Mouse (Mus musculus) spleen, postnatal 4 days (tissue): ENCODE results near the gene Smox.
"Not testable (repeated sequence)": the region's sequence is repeated elsewhere in the genome, so short reads cannot be mapped to it uniquely, and the experiment has no call there.

Source experiments
- DNase-seq, 2 experiments: peaks; one replicate each; pipeline ENCODE4 v3.0.0; 2022; ENCODE audit warnings: low spot score in 2 of 2

Gene Smox

DNA sequence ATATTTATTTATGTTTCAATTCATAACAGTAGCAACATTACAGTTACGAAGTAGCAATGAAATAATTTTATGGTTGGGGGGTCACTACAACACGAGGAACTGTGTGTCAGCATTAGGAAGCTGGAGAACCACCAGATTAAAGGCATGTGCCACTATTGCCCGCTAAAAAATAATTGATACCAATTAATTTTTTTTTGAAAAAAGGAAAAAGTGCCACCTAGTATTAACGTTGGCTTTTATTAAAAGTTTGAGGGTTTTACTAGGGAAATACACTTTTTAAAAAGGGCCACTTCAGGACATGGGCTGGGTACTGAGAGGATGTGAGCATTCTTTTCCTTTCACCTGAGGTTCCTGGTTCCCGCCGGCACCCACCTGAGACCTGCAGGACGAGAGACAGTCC lies at the start of gene Smox:
TSS of gene Smox (plus strand) at position 301 of the 400 bp plus-strand sequence.
- DNase-seq, result no peak

DNA sequence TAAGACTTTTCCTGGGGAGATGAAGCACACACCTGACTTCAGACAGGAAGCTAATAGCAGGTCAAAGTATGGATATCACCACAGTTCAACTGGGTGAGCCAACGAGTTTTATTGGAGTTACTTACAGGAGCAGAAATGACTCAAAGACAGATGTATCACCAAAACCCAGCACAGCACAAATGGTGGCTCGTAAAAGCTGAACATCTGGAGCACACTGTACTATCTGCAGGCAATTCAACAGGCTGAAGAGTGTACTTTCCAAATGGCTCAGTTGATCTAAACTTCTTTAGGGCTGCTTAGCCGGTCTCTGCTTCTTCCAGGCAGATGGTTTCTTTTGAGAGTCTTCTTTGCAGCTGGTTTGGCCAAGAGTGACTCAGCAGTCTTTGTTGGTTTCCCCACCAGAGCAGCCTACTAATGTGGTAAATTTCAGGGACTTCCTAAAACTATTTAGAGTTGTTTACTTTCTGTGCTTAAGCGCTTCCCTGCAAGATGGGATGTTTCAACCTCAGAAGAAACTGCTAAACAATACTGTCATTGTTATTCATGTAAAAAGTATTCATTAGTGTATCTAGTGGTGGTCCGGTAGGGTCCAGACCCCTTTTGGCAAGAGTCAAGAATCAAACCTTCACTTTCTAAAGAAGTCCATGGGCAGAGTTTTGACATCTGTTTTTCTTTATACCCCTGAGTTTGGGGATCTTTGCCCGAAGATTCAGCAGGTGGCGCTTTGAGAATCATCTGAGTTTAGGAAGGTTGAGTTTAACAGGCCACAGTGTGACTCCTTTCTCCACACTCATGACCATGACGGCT lies 48.0 kb upstream of the Smox start:
- no peak for DNase-seq

DNA sequence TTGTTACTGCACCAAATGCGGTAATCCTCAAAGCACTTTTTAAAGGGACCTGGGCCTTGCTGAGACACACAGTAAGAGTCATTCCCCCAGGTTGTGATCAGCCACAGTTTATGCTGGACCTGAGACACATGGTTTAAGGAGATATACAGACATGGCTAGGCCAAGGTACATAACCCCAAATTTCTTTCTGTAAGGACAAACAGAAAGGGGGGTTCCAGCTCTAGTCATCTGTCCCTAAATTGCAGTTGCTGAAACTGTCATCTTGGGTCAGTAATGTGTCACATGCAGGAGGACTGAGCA lies 47.5 kb upstream of the Smox start:
- no peak for DNase-seq

DNA sequence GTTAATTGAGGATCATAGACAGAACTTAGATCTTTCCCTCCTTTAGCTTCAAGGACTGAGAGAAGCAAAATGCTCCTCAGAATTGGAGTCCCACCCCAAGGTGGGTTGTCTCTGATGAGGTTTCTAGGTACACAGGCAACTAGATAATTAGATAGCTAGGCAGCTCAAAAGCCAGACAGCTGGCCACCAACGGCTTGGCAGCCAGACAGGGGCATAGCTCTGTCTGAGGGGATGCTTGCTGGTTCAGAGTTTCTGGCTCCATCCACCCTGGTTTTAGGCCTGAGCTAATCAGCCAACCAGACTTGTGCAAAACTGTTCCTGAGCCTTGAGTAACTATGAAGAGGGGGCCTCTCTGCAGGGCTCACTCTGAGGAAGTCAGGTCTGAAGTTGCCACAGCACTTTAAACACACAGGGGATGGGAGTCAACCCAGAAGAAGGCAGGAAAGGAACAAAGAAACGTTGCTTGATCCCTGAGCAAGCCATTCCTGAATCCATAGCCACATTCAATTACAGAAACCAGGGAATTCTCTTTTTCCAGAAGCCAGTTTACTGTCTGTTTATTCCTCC lies 44.8 kb upstream of the Smox start:
- no peak for DNase-seq

DNA sequence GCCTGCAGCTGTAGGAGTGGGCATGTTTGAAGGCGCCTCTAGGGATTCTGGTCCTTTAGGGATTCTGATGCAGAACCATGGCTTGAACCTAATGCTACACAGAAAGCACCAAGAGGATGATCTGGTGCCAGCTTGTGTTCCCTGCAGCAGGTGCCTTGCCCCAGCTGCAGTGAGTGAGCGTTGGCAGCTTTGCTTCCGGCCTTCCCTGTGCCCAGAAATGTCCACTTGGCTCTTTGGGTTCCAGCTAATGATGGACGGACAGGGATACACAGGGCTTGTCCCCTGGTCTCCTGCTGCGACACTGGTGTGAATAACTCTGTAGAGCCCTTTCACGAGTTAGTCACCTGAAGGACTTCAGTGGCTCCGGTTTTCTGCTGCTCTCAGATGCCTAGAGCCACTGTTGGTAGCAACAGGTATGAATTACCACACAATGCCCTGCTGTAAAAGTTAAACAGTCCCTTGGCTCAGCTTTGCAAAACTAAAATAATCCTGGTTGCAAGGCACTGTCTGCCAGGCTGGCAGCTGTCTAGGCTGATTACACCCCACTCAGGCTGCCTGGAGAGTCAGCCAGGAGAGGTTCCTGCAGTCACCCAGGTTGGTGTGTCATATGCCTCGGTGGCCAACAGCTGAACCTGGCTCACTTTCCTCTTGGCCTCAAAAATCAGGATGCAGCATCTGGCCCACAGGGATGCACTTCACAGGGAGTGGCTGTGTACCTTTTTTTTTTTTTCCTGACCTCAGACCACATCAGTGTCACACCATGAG lies 43.5 kb upstream of the Smox start:
- no peak for DNase-seq

DNA sequence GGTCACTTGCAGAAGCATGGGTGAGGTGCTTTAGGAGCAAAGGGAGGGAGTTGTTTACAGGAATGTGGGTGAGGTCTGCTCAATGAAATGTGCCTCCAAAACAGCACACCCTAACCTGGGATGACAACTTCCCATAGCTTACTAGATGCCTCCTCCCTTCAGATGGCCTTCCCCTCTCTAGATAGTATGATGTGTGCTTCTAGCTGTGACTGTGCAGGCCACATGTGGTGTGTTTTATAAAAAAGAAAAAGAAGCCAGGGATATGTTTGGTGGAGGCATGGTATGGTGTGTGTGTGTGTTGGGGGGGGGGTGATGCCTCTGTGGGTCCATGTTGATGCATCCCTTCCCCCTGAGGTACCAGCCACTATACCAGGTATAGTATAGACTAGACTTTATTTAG lies 42.9 kb upstream of the Smox start:
- DNase-seq, result no peak

DNA sequence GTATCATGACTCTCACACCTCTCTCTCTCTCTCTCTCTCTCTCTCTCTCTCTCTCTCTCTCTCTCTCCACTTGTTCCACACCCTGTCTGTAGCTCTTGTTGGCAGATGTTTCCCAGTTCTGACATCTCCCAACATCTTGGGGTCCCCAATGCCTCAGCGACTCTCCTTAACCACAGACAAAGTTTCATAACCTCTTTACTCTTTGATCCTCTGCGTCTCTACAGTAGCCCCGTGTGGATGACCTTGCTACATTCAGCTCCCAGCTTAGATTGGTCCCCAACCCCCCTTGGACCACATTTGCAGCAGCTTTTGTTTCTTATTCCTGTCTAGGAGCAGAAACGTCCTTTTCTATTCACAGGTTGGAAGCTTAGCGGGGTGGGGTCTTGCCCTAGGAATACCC lies 41.6 kb upstream of the Smox start:
- peak in 1 of 2 experiments; percentile 8 for DNase-seq

DNA sequence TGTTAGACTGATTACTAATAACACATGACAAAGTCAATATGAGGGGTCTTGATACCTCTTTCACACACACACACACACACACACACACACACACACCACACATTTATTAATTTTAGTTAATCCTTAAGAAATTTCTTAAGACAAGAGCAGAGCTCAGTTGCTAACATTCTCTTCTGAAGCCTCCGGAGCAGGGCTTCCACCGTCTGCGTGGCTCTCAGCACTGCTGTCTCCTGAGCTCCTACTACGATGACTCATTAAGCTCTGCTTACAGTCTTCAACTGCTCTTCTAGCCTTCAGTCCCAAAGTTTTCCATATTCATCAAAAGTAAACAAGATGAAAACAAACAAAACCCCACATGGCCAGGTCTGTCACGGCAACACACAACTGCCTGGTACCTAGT lies 40.8 kb upstream of the Smox start:
- no peak for DNase-seq

DNA sequence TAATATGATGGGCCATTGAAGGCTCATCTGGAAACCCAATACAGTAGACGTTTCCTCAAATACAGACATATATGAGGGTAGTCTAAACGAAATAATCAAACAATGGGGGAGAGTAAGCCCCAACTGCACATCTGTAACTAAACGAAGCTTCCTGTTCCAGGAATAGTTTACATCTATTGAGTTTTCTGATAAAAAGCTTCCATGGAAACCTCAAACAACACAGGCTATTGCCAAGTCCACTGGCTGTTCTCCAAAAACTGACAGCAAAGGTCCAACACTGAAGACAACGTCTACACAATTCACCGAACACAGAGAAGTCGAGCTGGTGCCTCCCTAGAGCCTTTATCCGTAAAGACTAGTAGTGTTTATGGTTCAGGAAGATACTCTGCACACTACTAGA lies 33.6 kb upstream of the Smox start:
- DNase-seq, result no peak

DNA sequence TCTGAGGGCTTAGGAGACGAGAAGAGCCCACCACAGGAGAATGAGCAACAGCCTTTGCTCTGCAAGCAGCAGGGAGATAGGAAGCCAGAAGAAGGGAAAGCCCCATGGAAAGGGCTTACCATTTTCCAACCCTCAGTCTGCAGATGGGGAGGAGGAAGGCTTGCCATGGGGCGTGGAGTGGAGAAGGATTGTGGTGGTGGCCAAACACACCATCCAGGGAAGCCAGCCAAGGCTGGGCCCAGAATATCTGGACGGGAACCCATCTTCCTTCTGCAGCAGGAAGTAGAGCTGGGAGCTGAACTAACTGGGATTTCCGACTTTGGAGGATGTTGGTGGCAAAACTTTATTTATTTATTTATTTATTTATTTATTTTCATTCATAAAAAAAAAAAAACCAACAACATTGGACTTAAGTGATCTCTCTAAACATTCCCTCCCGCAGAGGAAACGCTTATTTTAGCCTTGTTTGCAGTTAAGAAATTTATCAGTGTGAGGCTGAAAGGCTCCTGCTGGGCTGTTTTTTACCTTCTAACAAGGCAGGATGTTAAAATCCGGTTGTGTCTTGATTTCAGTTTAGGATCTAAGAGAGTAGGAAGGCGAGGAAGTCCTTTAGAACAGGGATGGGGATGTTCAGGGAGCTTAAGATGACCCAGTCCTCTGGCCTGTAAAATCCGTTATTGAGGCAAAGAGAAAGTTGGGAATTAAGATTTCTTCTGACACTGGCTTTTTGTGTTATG lies 30.2 kb upstream of the Smox start:
- no peak for DNase-seq

DNA sequence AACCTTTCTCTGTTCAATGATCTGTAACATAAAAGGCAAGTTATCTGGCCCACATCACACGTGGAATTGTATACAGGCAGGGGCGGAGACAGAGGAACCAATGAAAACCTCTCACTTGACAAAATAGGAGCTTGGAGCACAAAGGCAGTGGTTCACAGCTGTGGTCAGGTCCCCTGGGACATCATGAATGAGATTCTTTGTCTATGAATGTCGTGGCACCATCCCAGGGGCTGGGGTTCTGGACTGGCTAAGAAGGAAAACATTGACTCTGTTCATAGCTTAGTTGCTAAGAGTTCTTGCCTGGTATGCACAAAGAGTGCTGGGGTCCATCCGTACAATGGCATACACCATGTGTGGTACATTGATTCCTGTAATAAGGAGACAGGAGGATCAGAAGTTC lies 28.3 kb upstream of the Smox start:
- DNase-seq, result no peak

DNA sequence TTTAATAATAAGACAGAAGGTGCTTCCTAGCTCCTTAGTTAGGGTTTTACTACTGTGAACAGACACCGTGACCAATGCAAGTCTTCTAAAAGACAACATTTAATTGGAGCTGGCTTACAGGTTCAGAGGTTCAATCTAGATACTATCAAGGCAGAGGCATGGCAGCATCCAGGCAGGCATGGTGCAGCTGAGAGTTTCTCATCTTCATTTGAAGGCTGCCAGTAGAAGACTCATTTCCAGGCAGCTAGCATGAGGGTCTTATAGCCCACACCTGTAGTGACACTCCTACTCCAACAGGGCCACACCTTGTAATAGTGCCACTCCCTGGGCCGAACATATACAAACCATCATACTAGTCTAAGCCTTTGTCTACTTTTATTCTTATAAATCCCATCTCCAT lies 27.1 kb upstream of the Smox start:
- no peak for DNase-seq

DNA sequence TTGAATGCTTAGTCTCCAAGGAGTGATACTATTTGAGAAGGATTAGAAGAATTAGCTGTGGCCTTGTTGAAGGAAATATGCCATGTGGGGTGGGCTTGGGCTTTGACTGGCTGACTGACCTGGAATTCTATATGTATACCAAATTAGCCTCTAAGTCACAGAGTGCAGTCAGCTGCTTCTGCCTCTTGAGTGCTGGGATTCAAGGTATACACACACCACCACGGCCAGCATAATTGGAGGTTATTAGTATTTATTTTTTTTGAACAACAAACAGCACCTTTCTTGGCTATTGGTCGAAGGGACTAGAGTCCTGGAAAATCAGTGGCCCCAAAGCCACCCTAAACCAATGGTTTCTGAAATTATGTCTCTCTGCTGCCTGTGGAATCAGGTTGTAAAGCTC lies 24.6 kb upstream of the Smox start:
- no peak for DNase-seq

DNA sequence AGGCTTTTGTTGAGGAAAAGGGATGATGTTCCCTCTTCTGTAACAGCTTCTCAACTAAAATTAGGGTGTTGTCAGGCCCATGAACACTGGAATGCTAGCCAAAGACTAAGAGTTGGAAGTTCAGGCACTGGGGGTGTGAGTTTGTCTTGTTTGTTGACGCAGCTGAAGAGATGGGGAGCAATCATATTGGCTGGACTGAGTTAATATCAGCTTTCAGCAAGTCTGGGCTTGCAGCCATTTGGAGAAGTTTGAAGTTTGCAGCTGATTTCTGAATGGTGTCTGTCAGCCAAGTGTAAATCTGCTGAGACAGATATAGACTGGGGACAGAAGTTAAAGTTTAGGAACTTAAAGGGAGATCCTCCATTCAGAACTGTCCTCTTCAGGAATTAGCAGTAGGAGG lies 21.4 kb upstream of the Smox start:
- DNase-seq, result no peak

DNA sequence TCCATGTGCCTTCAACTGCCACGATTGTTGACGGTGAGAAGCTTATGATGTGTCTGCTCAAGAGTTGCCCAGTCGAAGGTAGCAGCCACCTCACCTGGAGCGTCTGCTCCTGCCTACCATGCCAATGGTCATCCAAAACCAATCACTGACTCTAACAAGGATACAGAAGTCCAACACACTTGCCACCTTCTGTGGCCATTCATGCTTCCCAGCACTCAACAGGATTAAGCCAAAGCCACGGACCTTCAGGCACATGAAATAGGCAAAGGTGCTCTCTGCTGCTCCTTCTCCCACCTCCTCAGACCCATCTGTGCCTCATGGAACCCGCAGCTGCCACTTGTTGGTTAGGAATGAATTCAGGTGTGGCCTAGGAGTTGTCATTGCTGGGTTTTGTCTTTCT lies 17.5 kb upstream of the Smox start:
- no peak for DNase-seq

DNA sequence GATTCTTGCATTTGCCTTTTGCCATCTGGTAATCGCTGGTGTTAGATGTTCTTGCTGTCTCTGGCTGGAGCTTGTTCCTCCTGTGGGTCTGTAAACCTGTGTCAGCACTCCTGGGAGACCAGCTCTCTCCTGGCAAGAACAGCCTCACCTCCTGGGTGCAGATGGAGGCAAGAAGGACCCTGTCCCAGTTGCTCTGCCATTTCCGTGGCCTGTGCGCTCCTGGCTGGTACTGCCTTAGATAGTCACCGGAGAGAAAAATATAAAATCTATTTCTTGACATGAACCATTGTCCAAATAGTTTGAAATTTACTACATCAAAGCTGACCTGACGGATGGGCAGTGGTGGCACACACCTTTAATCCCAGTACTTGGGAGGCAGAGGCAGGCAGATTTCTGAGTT lies 14.2 kb upstream of the Smox start:
- not testable (repeated sequence) for DNase-seq

DNA sequence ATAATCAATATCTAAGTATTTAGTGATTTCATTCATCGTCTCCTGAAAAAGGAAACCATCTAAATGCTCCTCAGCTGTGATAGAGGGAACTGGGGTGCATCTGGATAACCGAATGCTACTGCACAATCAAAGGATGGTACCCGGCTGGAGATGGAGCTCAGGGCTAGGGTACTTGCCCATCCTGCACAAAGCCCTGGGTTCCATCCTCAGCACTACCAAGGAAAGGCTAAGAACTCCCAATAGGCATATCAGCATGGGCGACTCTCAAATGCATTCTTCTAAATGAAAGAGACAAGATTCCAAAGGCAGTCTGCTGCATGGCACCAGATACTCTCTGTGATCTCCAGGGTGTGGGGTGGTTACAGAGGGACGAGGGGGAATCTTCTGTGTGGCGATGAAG lies 13.4 kb upstream of the Smox start:
- DNase-seq, result no peak

DNA sequence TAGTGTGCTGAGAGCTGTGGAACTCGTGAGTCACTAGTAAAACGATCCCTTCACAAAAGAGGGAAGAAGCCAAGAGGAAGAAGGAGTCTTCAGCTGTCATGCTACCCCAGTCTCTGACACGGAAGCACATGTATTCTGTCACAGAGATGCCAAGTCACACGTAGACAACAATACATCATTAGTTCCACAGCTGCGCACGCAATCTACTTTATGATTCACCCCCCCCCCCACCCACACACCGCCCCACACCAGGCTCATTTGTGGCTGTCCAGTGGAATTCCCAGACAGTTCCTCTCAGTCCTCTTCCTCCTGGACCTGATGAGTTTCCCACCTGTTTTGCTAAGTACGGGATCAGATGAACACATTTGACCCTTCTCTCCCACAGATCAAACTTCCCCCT lies 12.9 kb upstream of the Smox start:
- DNase-seq, result no peak

DNA sequence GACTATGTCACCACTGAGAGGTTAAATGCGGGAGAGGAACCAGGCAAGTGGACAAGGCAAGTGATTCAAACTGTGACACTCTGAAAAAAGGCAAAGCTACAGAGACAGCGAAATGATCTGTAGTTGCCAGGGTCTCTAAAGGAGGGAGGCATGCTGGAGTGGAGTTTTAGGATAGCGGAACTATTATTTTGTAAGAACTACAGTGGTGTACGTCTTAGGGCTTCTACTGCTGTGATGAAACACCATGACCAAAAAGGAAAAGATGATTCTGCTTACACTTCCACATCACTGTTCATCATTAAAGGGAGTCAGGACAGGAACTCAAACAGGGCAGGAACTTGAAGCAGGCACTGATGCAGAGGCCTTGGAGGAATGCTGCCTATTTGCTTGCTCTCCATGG lies 12.4 kb upstream of the Smox start:
- no peak for DNase-seq

DNA sequence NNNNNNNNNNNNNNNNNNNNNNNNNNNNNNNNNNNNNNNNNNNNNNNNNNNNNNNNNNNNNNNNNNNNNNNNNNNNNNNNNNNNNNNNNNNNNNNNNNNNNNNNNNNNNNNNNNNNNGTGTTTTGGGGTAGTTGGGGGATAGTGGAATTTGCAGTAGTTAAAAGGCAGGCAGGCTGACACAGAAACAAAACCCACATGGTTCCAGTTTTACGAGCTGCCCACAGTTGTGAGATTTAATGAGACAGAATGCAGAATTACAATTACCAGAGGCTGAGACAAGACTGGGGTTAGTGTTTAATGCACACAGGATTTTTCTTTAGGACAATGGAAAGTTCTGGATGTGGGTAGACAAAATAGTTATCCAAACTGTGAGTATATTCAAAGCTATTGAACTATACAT lies 9.6 kb upstream of the Smox start:
- no peak for DNase-seq

DNA sequence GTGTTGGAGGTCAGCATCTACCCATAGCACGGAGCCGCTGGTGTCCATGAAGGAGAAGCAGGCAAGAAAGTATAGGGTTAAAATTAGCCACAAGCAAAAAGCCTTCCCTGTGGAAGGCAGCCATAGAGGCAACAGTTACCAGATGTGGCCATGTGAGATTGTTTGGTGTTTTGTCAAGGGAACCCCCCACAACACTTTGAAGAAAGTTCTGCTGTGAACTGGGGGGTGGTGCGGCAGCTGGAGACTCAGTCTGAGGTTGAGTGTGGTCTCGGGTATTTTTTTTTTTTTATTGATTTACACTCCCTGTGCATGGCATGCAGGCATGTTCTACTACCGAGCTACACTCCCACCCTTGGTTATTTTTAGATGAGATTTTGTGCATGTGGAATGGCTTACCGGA lies 8.8 kb upstream of the Smox start:
- DNase-seq, result no peak

DNA sequence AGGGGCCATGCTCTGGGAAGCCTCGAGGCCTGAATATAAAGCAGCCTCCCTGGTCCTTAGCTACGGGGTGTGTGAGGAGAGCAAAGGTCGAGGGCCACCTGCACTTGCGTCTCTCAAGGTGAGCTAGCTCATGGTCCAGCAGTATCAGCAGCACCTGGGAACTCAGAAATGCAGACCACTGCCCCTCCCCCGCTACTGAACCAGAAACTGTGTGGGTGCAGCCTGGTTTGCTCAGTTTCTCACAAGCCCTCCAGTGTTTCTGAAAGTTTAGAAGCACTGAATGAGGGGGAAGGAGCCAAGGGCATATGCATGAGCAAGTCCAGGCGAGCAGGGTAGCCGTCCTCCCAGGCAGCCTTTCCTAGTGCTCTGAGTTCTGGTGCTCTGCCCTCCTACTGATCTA lies 7.7 kb upstream of the Smox start:
- peak in 1 of 2 experiments; percentile 59 for DNase-seq

DNA sequence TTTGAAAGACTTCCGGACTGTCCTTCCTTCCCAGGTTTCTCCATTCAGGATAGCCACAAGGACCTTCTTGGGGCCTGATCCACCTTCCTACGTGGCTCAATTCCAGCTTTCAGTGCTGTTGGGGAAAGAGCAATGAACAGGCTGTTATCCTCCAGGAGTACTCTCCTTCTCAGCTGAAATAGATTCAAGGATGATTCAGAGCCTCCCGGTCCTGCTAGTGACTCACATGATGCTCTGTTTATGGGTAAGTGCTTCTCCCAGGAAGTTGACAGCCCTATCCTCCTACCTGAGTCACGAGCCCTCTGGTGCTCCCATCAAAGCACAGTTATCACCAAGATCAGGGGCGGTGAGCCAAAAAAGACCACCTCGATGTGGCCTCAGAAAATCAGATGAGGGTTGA lies 7.1 kb upstream of the Smox start:
- DNase-seq, result no peak
